Mouse (Mus musculus): ENCODE data around the gene Enpp1.

- TF ChIP-seq CTCF (IDR thresholded peaks at IDR 0.05; ENCODE audit: control insufficient read depth, insufficient read depth, insufficient replicate concordance, low read depth, low read length): no peak
- TF ChIP-seq POLR2A (IDR thresholded peaks at IDR 0.05; ENCODE audit: control insufficient read depth, low read depth, low read length): no peak
Measured at GRCm38 (mm10) chr10:24712367-24712761, 405 bp upstream of the Enpp1 start.
